Mouse (Mus musculus) embryonic facial prominence, embryonic 12.5 days (tissue): ENCODE measurements around the gene F12. TPM values are rescaled to one million over a fixed set of nuclear protein-coding genes. Genes with fewer than 3 reads are reported as not detected.
"Not testable (repeated sequence)": the region's sequence is repeated elsewhere in the genome, so short reads cannot be mapped to it uniquely, and the experiment has no call there.

Experiments used
- ATAC-seq: fragments of 200-750 bp; cut with Nextera tagmentation; 2 replicates; pipeline ENCODE4 v1.8.0; 2017; ENCODE audit not compliant: insufficient number of reproducible peaks, insufficient read depth, low FRiP score, low TSS enrichment
- H3K27ac ChIP-seq: fragments of 300-500 bp; sonication (generic); 2 replicates; pipeline ENCODE4 v1.5.1; 2016; ENCODE audit warnings: mild to moderate bottlenecking
- H3K27me3 ChIP-seq: fragments of 300-500 bp; sonication (generic); 2 replicates; pipeline ENCODE4 v1.6.1; 2016; ENCODE audit warnings: mild to moderate bottlenecking, moderate library complexity
- H3K36me3 ChIP-seq: fragments of 300-500 bp; sonication (generic); 2 replicates; pipeline ENCODE4 v1.6.1; 2016; ENCODE audit warnings: mild to moderate bottlenecking
- H3K4me1 ChIP-seq: fragments of 300-500 bp; sonication (generic); 2 replicates; pipeline ENCODE4 v1.6.1; 2016
- H3K4me2 ChIP-seq: fragments of 300-500 bp; sonication (generic); replicated peaks from 2 replicates; pipeline ENCODE4 v1.6.1; 2016; ENCODE audit warnings: mild to moderate bottlenecking, moderate library complexity
- H3K4me3 ChIP-seq: fragments of 300-500 bp; sonication (generic); 2 replicates; pipeline ENCODE4 v1.5.1; 2016; ENCODE audit warnings: mild to moderate bottlenecking
- H3K9ac ChIP-seq: fragments of 300-500 bp; sonication (generic); 2 replicates; pipeline ENCODE4 v1.6.1; 2016; ENCODE audit warnings: mild to moderate bottlenecking, moderate library complexity
- H3K9me3 ChIP-seq: fragments of 300-500 bp; sonication (generic); 2 replicates; pipeline ENCODE4 v1.6.1; 2016; ENCODE audit warnings: mild to moderate bottlenecking, moderate library complexity
- WGBS: fragments of 180-500 bp; shearing (Covaris S2); methylation state at CpG from one replicate; pipeline ENCODE4 v1.1.7; 2016; 5-methylcytosine and 5-hydroxymethylcytosine counted together
- polyA plus RNA-seq: library from polyadenylated mRNA; unstranded; fragments of >200 nt; fragmentation: Nextera tagmentation; extraction: Ambion mirVana; gene quantifications from 2 replicates; pipeline ENCODE4 v1.2.1, GENCODE M21; 2016

The F12 gene
- polyA plus RNA-seq, 1 experiment from 2014 or later = 0.08 TPM

- H3K9ac ChIP-seq = peak overlapping the region; percentile 24; the same call in 1 of the 2 replicates
- no peak overlapping the region for H3K4me3 ChIP-seq
- no peaks in the 10 kb centered on the region for H3K27me3 ChIP-seq
- H3K36me3 ChIP-seq = peaks cover 36% of the 10 kb centered on the region
- no peak overlapping the region for H3K4me2 ChIP-seq
- WGBS = 35% methylated on average over 3 of the region's 3 CpGs
- no peaks in the 10 kb centered on the region for H3K9me3 ChIP-seq
- ATAC-seq = no peak
- H3K4me1 ChIP-seq = peaks cover 22% of the 10 kb centered on the region
- H3K27ac ChIP-seq = no peak overlapping the region
Measured at GRCm38 (mm10) chr13:55447543-55447943, 20.9 kb upstream of the F12 start.

GRCm38 (mm10) chr13:55446483-55447105, 20.0 kb upstream of the F12 start:
- Histone ChIP-seq H3K27me3 (no peaks in the 10 kb centered on the region), H3K9ac (peak overlapping the region; percentile 95; the same call in 1 of the 2 replicates), H3K4me2 (peak overlapping the region; percentile 79), H3K36me3 (peaks cover 26% of the 10 kb centered on the region), H3K4me3 (peak overlapping the region; percentile 72), H3K27ac (no peak overlapping the region), H3K9me3 (no peaks in the 10 kb centered on the region), H3K4me1 (peaks cover 22% of the 10 kb centered on the region)
- WGBS = 74% methylated on average over 6 of the region's 6 CpGs
- ATAC-seq = no peak

- under 1% methylated on average over 58 of the region's 66 CpGs for whole genome bisulfite sequencing
- Histone ChIP-seq H3K4me2 (peak overlapping the region; percentile 79), H3K27ac (peak overlapping the region; percentile 96), H3K36me3 (peaks cover 15% of the 10 kb centered on the region), H3K4me1 (peaks cover 22% of the 10 kb centered on the region), H3K9me3 (no peaks in the 10 kb centered on the region), H3K9ac (peak overlapping the region; percentile 95), H3K4me3 (peak overlapping the region; percentile 72), H3K27me3 (no peaks in the 10 kb centered on the region)
- no peak; the same call in 1 of the 2 replicates for ATAC-seq
Measured at GRCm38 (mm10) chr13:55445361-55446091, 18.9 kb upstream of the F12 start.

- peak; percentile 96 for ATAC-seq
- WGBS = under 1% methylated on average over 35 of the region's 35 CpGs
Measured at GRCm38 (mm10) chr13:55444937-55445315, 18.3 kb upstream of the F12 start, which contains the start of gene Grk6. Gene Grk6, plus strand, starts transcription at chr13:55445072.

GRCm38 (mm10) chr13:55444286-55444936, 17.8 kb upstream of the F12 start:
- Histone ChIP-seq H3K9ac (peak overlapping the region; percentile 60), H3K4me2 (peak overlapping the region; percentile 79), H3K9me3 (no peaks in the 10 kb centered on the region), H3K4me3 (peak overlapping the region; percentile 72), H3K27me3 (no peaks in the 10 kb centered on the region), H3K36me3 (peaks cover 4% of the 10 kb centered on the region), H3K27ac (peak overlapping the region; percentile 96), H3K4me1 (peaks cover 22% of the 10 kb centered on the region)
- peak; percentile 65 for ATAC-seq
- 2% methylated on average over 33 of the region's 33 CpGs for WGBS

More at GRCm38 (mm10) chr13:55444937-55445315, 18.3 kb upstream of the F12 start, which contains the start of gene Grk6:
- Histone ChIP-seq H3K36me3 (peaks cover 9% of the 10 kb centered on the region), H3K27me3 (no peaks in the 10 kb centered on the region), H3K4me1 (peaks cover 22% of the 10 kb centered on the region), H3K27ac (peak within 1 kb of the TSS; percentile 96), H3K9ac (peak within 1 kb of the TSS; percentile 95), H3K4me3 (peak within 1 kb of the TSS; percentile 72), H3K4me2 (peak within 1 kb of the TSS; percentile 79), H3K9me3 (no peaks in the 10 kb centered on the region)

GRCm38 (mm10) chr13:55443799-55444285, 17.2 kb upstream of the F12 start:
- Histone ChIP-seq H3K9me3 (no peaks in the 10 kb centered on the region), H3K4me1 (peaks cover 22% of the 10 kb centered on the region), H3K4me2 (peak overlapping the region; percentile 79), H3K36me3 (no peaks in the 10 kb centered on the region), H3K9ac (peak overlapping the region; percentile 60), H3K27ac (peak overlapping the region; percentile 96), H3K27me3 (no peaks in the 10 kb centered on the region), H3K4me3 (peak overlapping the region; percentile 72)
- ATAC-seq = no peak
- WGBS = 45% methylated on average over 9 of the region's 9 CpGs

GRCm38 (mm10) chr13:55437111-55437629, 10.6 kb upstream of the F12 start:
- H3K4me2 ChIP-seq, H3K9ac ChIP-seq, H3K9me3 ChIP-seq, H3K4me1 ChIP-seq, H3K27ac ChIP-seq, ATAC-seq, H3K4me3 ChIP-seq, H3K27me3 ChIP-seq, H3K36me3 ChIP-seq: not testable (repeated sequence)
- 62% methylated on average over 15 of the region's 15 CpGs for WGBS

- no peak overlapping the region for H3K4me2 ChIP-seq
- H3K27me3 ChIP-seq = no peaks in the 10 kb centered on the region
- no peaks in the 10 kb centered on the region for H3K36me3 ChIP-seq
- ATAC-seq = no peak
- 76% methylated on average over 10 of the region's 10 CpGs for WGBS
- H3K9ac ChIP-seq = no peak overlapping the region
- H3K9me3 ChIP-seq = no peaks in the 10 kb centered on the region
- no peak overlapping the region for H3K4me3 ChIP-seq
- no peak overlapping the region for H3K27ac ChIP-seq
- H3K4me1 ChIP-seq = no peaks in the 10 kb centered on the region
Measured at GRCm38 (mm10) chr13:55431889-55432685, 5.5 kb upstream of the F12 start.

- no peaks in the 10 kb centered on the region for H3K4me1 ChIP-seq
- no peaks in the 10 kb centered on the region for H3K9me3 ChIP-seq
- 0 out of 2 replicates have a peak, but pooled peaks cover 3% of the 10 kb centered on the region for H3K27me3 ChIP-seq
- H3K36me3 ChIP-seq = no peaks in the 10 kb centered on the region
- H3K9ac ChIP-seq = no peak overlapping the region
- no peak overlapping the region for H3K27ac ChIP-seq
- H3K4me3 ChIP-seq = no peak overlapping the region
- ATAC-seq = no peak
- 85% methylated on average over 2 of the region's 2 CpGs for WGBS
- no peak overlapping the region for H3K4me2 ChIP-seq
Measured at GRCm38 (mm10) chr13:55430566-55430965, 4.0 kb upstream of the F12 start.

- Histone ChIP-seq H3K4me3 (no peak overlapping the region), H3K4me1 (no peaks in the 10 kb centered on the region), H3K9me3 (no peaks in the 10 kb centered on the region), H3K9ac (no peak overlapping the region), H3K4me2 (no peak overlapping the region), H3K27ac (no peak overlapping the region), H3K27me3 (0 out of 2 replicates have a peak, but pooled peaks cover 3% of the 10 kb centered on the region), H3K36me3 (no peaks in the 10 kb centered on the region)
- WGBS = 57% methylated on average over 12 of the region's 12 CpGs
- ATAC-seq = no peak
Measured at GRCm38 (mm10) chr13:55429226-55429888, 2.8 kb upstream of the F12 start.
